Mouse (Mus musculus) spleen, adult 18-20 months (tissue): ENCODE results near the gene Cbr4.

Experiments
- DNase-seq, 2 experiments: peaks; one replicate each; pipeline ENCODE4 v3.0.0; 2022; ENCODE audit warnings: mixed read lengths in 2 of 2

Cbr4 gene

GRCm38 (mm10) chr8:61552221-61552620, 64.7 kb downstream of the Cbr4 start:
- DNase-seq = no peak

DNA sequence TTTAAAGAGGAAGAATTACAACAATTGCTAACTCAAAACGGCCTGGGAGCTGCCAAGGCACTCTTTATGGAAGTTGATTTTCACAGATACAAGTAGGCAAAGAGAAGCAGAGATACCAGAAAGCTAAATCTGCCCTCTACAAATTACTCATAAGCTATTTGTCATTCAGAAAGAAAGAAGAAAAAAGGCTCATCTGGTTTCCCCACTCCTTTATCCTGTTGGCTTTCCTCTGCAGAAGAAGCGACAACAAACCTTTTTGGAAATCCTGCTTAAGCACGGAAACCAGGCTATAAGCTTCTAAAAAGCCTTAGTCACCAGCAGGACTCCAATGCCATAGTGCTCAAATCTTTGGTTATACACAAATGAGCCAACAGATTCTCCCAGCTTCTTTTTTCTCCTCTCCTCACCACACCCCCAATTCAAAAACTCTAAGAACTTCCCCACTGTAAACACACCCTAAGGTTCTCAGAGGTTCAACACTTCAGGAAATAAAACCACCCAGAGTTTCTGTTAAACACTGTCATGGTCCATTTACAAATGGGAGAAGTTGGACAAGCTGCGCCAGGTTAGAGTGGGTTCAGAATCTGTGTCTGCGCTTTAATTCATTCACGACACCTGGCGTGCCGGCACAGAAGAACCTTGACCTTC, 65.3 kb downstream of the Cbr4 start:
- no peak for DNase-seq

DNA sequence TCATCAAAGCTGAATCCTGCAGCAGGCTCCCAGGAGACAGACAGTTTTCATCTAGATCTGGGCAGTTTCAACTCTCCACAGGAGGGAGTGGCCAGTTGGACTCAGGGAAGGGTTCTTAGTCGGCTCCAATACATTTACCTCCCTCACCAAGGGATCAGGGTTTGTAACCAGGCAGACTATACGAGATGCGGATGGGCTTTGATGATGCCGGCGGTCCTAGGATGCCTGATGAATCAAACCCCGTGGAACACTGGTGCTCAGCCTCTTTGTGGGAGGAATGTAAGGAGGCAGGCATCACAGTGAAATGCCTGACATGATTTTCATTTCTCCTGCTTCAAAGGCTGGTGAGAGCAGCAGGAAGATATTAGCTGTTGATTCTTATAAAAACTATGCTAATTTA, 67.8 kb downstream of the Cbr4 start:
- no peak for DNase-seq

DNA sequence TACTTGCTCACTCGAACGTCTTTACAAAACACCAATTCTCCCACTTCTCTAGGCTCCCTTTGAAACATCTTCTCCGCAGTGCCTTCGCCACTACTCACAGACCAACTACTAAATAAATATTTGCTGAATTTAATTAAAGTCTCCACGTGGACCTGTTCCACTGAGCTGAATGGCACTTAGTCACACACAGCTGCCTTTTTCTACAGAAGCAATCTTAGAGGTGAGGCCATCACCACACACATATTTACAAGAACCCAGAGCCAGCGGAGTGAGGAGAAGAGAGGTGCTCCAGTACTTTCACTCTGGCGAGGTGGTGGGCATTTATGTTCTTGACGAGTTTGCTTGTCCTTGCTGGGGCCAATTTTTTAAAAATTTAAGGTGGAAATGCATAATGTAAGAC, 68.7 kb downstream of the Cbr4 start:
- no peak for DNase-seq
